Mouse (Mus musculus) cortical plate, adult 2 months (tissue): ENCODE measurements around the gene Arhgap17. TPM values are rescaled to one million over a fixed set of nuclear protein-coding genes. Genes with fewer than 3 reads are reported as not detected.

ENCODE experiments used
- H3K27ac ChIP-seq: fragments of 200-500 bp; 2 replicates; pipeline ENCODE4 v1.5.1; 2012; ENCODE audit warnings: low read length, control low read depth, inconsistent platforms; ENCODE audit not compliant: insufficient read depth
- H3K4me1 ChIP-seq: fragments of 200-500 bp; 2 replicates; pipeline ENCODE4 v1.6.1; 2011; ENCODE audit warnings: low read length; ENCODE audit not compliant: control insufficient read depth, insufficient read depth
- H3K4me3 ChIP-seq: fragments of 200-500 bp; 2 replicates; pipeline ENCODE4 v1.5.1; 2011; ENCODE audit warnings: mild to moderate bottlenecking, low read length, control low read depth; ENCODE audit not compliant: insufficient read depth
- CTCF ChIP-seq: fragments of 200-500 bp; IDR thresholded peaks from 2 replicates; pipeline ENCODE4 v1.5.1; 2011; ENCODE audit warnings: mild to moderate bottlenecking, control low read depth, low read length; ENCODE audit not compliant: insufficient read depth; ENCODE audit errors: extremely low read depth
- POLR2A ChIP-seq: fragments of 200-500 bp; IDR thresholded peaks from 2 replicates; pipeline ENCODE4 v1.6.1; 2011; ENCODE audit warnings: mild to moderate bottlenecking, low read length, control low read depth; ENCODE audit not compliant: insufficient read depth; ENCODE audit errors: extremely low read depth
- polyA plus RNA-seq: library from polyadenylated mRNA; depleted of rRNA; stranded (reverse); fragments of >200 nt; gene quantifications from 2 replicates; pipeline ENCODE4 v1.2.3, GENCODE M21; 2012

Gene Arhgap17
- polyA plus RNA-seq, 1 experiment: 17.2 TPM

DNA sequence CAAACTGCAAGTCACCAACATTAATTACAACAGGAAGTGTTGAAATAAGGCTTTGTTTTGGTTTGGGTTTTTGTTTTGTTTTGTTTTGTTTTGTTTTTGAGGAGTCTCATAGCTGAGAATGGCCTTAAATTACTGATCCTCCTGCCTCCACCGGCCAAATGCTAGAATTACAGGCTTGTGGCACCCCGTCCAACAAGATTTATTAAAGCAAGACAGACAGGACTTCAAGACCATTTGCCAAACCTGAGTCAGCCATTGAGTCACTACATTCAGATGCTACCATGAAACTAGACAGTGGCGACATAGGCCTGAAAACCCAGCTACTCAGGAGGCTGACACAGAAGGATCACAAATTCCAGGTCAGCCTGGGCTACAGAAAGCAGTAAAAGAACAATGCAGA, 1.8 kb upstream of the Arhgap17 start:
- Histone ChIP-seq H3K4me1 (peaks cover 9% of the 10 kb centered on the region), H3K27ac (no peak overlapping the region), H3K4me3 (no peak overlapping the region)
- TF ChIP-seq POLR2A: no peak
- peak; percentile 28; the same call in 1 of the 2 replicates for TF ChIP-seq CTCF

DNA sequence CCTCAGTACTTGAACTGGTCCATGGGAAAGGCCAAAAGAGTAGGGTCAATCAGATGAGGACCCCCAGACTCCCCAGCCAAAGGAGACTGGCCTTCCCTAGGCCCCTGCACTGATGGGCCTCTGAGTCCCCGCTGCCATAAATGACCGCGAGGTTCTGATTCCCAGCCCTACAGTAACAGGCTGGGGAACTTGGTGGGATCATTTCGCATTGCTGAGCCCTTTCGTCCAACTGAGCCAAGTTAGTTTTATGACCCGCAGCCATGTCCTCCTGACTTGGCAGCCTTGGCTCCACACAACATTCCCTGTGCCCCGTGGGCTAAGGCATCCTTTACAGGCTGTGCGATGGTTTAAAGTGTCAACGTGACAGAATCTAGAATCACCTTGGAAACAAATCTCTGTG, 985 bp upstream of the Arhgap17 start:
- Histone ChIP-seq H3K4me1 (peaks cover 10% of the 10 kb centered on the region), H3K27ac (no peak overlapping the region), H3K4me3 (peak overlapping the region; percentile 68)
- TF ChIP-seq CTCF (no peak), POLR2A (no peak)

DNA sequence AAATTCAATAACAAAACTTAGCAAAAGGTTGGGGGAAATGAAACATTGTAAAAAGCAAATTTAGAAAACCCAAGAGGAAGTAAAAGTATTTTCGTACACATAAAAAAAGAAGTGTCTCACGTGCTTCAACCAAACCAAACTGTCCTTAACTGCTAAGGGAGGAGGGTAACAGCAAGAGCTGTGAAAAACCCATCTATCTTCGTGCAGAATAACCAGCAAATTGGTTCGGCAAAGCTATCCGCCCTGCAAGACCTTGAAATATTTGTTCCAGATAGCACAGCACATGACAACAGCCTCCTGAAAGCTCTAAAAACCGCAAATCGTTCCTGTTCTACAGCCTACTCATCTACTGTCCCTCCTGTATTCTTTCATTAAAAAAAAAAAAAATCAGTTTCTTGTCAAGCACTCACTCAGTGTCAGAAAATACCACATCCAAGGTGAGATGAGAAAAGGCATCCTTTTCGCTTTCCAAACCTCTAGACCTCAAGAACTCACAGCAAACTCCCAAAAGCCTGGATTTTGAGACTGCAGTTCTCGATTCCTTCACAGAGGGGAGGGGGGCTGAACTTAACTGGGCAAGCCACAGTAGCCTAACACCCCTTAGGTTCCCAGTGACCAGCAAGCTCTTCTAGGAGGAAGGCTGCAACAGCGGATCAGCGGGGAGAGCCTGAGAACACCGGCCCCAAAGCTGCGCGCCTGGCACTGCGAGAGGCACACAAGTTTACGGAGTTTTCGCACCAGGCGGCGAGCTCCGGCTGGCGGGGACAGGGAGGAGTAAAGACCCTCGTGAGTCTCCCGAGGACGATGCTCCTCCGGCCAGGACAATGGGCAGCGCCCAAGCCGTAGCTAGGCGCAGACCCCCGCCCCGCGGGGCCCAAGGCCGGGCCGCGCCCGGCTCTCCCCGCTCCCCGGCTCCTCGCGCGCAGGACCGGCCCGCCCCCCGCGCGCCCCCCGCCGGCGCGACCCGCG, 653 bp downstream of the Arhgap17 start:
- H3K27ac ChIP-seq: peak overlapping the region; percentile 77; the same call in 1 of the 2 replicates
- peaks cover 13% of the 10 kb centered on the region for H3K4me1 ChIP-seq
- TF ChIP-seq POLR2A: no peak
- no peak for TF ChIP-seq CTCF
- H3K4me3 ChIP-seq: peak overlapping the region; percentile 68

DNA sequence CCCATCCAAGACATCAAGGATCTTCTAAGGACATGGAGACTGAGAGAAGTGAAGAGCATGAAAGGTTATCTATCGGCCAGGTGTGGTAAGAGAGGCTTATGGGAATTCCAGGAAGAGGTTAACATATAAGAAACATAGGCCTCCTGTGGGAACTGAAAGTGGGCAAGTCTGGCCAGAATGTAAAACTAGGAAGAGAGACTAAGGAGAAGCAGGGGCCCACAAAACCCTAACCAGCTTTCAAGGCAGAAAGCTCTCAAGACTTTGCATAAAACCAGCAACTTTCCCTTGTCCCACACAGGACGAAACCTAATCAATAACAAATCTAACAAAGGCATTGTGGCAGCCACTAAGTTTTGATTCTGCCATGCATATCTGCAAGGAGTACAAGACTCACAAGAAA, 1.5 kb downstream of the Arhgap17 start:
- peaks cover 14% of the 10 kb centered on the region for H3K4me1 ChIP-seq
- peak overlapping the region; percentile 68; the same call in 1 of the 2 replicates for H3K4me3 ChIP-seq
- no peak for TF ChIP-seq POLR2A
- TF ChIP-seq CTCF: no peak
- no peak overlapping the region for H3K27ac ChIP-seq

DNA sequence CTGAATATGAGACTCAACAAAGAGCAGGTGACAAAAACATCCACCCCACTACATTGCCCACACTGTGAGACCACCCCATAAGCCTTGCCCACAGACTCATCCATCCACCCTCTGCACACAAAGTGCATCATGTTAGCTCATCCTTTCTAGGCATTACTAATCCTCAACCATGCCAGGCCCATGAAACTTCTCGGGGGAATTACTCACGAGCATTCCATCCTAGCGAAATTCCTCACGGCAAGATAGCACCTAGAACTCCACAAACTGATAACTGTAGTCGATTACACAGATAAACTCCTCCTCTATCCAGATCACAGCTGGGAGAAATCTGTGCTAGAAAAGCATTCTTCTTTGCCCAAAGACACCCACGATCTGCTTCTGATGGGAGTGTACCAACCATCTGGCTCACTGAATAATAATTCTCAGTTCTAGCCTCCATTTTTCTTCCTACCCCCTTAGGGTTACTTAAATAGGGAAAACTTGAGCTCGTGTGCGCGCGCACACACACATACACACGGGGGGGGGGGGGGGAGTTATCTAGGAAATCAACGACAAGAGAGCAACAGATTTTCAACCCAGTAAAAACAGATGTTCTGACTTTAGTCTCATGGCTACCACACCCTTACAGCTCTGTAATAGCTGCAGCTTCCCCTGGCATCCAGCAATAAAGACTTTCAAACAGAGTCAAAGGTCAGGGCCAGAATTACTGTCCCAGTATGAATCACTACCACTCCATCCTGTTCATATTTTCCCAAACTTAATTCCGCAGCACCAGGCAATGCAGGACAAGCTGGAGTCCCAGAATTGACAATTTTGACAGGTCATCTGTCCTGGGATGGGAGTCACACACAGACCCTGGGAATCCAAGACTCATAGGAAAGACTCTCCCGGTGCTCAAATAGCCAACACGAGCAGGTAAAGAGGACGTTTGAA, 2.2 kb downstream of the Arhgap17 start:
- TF ChIP-seq CTCF (no peak), POLR2A (no peak)
- Histone ChIP-seq H3K27ac (peak overlapping the region; percentile 16; the same call in 1 of the 2 replicates), H3K4me3 (no peak overlapping the region; the same call in 1 of the 2 replicates), H3K4me1 (peaks cover 16% of the 10 kb centered on the region)

DNA sequence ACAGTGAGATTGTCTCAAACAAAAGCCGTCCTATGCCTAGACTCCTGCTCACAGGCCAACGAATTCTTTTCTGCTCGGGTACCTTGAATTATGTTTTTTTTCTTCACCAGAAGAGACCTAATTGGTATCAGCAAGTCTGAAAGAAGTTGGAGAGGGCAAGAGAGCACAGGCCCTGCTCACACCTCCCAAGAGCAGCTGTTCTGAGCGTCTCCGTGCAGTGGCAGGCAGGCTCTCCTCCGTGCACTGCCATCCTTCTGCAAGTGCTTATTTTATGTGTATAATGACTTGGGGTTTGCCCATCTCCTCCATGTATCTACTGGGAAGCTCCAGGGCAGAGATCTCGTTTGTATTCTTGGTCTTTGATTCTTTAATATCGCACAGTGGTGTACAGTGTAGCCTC, 2.9 kb downstream of the Arhgap17 start:
- no peak overlapping the region for H3K4me3 ChIP-seq
- H3K27ac ChIP-seq: peak overlapping the region; percentile 16; the same call in 1 of the 2 replicates
- peaks cover 16% of the 10 kb centered on the region for H3K4me1 ChIP-seq
- TF ChIP-seq CTCF (no peak), POLR2A (no peak)

DNA sequence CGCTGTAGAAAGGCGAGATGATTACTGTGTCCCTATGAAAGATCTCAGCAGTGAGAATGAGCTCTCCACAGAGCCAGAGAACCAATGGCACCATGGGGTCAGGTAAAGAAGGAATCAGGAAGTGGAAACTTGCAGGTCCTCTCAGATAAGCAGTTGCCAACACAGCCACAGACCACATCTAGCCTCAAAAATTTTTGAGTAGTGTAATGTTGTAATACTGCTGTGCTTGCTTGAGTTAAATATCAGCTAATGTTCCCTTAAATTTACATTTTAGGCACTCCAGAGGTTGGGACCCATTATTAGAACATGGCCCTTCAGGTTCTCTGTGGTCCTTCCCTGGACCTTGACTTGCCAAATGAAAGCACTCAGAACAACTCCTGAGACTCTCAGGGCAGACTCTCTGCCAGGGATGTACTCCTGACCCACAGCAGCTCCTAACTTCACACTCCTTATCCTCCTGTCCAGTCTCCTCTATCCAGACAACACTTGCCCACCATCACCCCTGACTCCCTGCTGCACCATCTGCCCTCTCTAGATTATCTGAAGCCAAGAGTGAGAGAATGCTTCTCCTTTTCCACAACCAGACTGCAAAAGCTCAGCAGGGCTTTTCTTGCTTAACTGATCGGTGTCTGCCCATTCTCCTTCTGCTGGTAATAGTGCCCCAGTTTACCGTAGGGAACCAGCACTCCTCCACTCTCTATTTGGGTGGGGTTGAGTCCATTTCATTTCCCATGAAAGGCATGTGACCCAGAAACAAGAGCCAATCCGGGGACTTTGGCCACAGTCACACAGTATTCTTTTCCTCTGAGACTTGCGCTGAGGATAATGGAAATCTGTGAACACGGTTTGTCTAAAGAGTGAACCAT, 3.6 kb downstream of the Arhgap17 start:
- Histone ChIP-seq H3K4me3 (no peak overlapping the region), H3K4me1 (peaks cover 16% of the 10 kb centered on the region), H3K27ac (0 out of 2 replicates have a peak overlapping the region, but pooled peaks have one; percentile 16)
- TF ChIP-seq CTCF (no peak), POLR2A (no peak)

DNA sequence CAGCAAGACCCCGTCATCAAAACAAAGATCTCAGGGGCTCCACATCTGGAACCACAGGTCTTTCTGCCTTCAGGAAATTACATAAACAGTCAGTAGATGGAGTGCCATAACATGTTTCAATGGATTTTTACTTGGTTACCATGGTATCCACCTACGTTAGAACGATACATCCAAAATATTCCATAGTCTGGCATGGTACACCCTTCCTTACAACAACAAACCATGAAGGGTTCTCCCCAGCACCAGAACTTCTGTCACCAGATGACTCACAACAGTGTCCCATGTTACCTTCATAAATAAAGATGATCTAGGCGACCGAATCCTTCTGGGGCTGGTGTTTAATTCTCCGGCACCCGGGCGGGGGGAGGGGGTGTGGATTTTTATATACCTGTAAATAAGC, 5.7 kb downstream of the Arhgap17 start:
- Histone ChIP-seq H3K4me1 (peaks cover 14% of the 10 kb centered on the region), H3K4me3 (no peak overlapping the region), H3K27ac (no peak overlapping the region)
- no peak for TF ChIP-seq POLR2A
- no peak for TF ChIP-seq CTCF

DNA sequence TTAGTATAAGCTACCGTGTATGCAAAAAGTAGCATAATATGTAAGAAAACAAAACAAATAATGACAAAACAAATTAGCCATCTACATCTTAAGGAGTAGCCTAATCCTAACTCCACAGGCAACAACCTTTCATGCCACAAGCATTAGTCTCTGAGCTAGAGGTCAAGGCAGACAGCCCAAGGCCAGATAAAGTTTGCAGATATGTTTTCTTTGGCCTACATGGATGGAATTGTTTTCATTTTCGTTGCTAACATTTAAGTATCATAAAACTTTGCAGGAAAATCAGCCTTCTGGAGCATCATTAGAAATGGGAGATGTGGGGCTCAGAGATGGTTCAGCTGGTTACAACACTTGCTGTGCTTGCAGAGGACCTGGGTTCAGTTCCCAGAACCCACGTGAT, 6.9 kb downstream of the Arhgap17 start:
- H3K4me1 ChIP-seq: peaks cover 13% of the 10 kb centered on the region
- no peak overlapping the region for H3K4me3 ChIP-seq
- TF ChIP-seq POLR2A: no peak
- no peak for TF ChIP-seq CTCF
- no peak overlapping the region for H3K27ac ChIP-seq
